ENCODE assay signal across 9 mouse cellular contexts in genomic region chr15:57600562-57600961, GRCm38 (mm10).
DNase-seq lines count a peak whose midpoint lies in the region; ATAC-seq lines count a peak whose summit lies in the region.
"Had no signal": no experiment of that assay in that cellular context is flagged by ENCODE, and none has a peak within 500 bp of the region (broad histone marks: within the 10 kb centered on the region; RNA-seq: fewer than 3 reads in every experiment).

No protein-coding gene starts in this region.

- H3K36me3 ChIP-seq in heart, embryonic 11.5 days (ENCODE audit: control insufficient read depth, insufficient read depth, low read length) = no peaks in the 10 kb centered on the region
- no peaks in the 10 kb centered on the region for H3K36me3 ChIP-seq in hindbrain, embryonic 11.5 days (ENCODE audit: control insufficient read depth, insufficient read depth, low read length)
- H3K36me3 ChIP-seq: limb, embryonic 12.5 days had no signal

- H3K27ac ChIP-seq in heart, embryonic 11.5 days (ENCODE audit: low read depth, low read length) = no peak overlapping the region
- H3K27ac ChIP-seq in hindbrain, embryonic 11.5 days (ENCODE audit: low read depth, low read length) = no peak overlapping the region
- H3K27ac ChIP-seq: limb, embryonic 12.5 days had no signal

- H3K4me3 ChIP-seq in heart, embryonic 11.5 days (ENCODE audit: low read depth, low read length) = no peak overlapping the region
- no peak overlapping the region for H3K4me3 ChIP-seq in hindbrain, embryonic 11.5 days (ENCODE audit: low read depth, low read length)
- H3K4me3 ChIP-seq: limb, embryonic 12.5 days had no signal

- H3K9ac ChIP-seq in heart, embryonic 11.5 days (ENCODE audit: low read depth, low read length) = no peak overlapping the region
- H3K9ac ChIP-seq in hindbrain, embryonic 11.5 days (ENCODE audit: low read depth, low read length) = no peak overlapping the region
- H3K9ac ChIP-seq: limb, embryonic 12.5 days had no signal

- 18% methylated on average over 6 of the region's 6 CpGs for WGBS in heart, embryonic 11.5 days (ENCODE audit: insufficient replicate concordance)
- 19% methylated on average over 6 of the region's 6 CpGs for WGBS in hindbrain, embryonic 11.5 days

- no peak for ATAC-seq in heart, embryonic 11.5 days (replicated peaks; ENCODE audit: insufficient number of reproducible peaks, low FRiP score, low TSS enrichment)
- peak; percentile 59; the same call in 1 of the 2 replicates for ATAC-seq in hindbrain, embryonic 11.5 days (ENCODE audit: low FRiP score)
- 0 out of 2 replicates have a peak, but pooled peaks have one; percentile 63 for ATAC-seq in megakaryocyte-erythroid progenitor cell, adult 5-6 weeks (replicated peaks; ENCODE audit: low FRiP score, low TSS enrichment, poor library complexity, severe bottlenecking)

- no peak overlapping the region for H3K4me2 ChIP-seq in heart, embryonic 11.5 days
- no peak overlapping the region for H3K4me2 ChIP-seq in hindbrain, embryonic 11.5 days (replicated peaks; ENCODE audit: low read depth, low read length)
- H3K4me2 ChIP-seq: limb, embryonic 12.5 days had no signal

- no peaks in the 10 kb centered on the region for H3K27me3 ChIP-seq in heart, embryonic 11.5 days (ENCODE audit: control insufficient read depth, insufficient read depth, low read length)
- H3K27me3 ChIP-seq in hindbrain, embryonic 11.5 days (ENCODE audit: control insufficient read depth, insufficient read depth, low read length) = no peaks in the 10 kb centered on the region
- H3K27me3 ChIP-seq: limb, embryonic 12.5 days had no signal

- no peaks in the 10 kb centered on the region for H3K9me3 ChIP-seq in heart, embryonic 11.5 days (replicated peaks; ENCODE audit: control insufficient read depth, low read length)
- H3K9me3 ChIP-seq in hindbrain, embryonic 11.5 days (ENCODE audit: control insufficient read depth, low read length) = no peaks in the 10 kb centered on the region
- H3K9me3 ChIP-seq: limb, embryonic 12.5 days had no signal

- H3K4me1 ChIP-seq in heart, embryonic 11.5 days (ENCODE audit: control insufficient read depth, insufficient read depth, low read length) = no peaks in the 10 kb centered on the region
- H3K4me1 ChIP-seq in hindbrain, embryonic 11.5 days (replicated peaks; ENCODE audit: control insufficient read depth, insufficient read depth, low read length) = no peaks in the 10 kb centered on the region
- H3K4me1 ChIP-seq: limb, embryonic 12.5 days had no signal

- DNase-seq in heart, adult 8-10 months (ENCODE audit: low spot score) = peak; percentile 7
- peak; percentile 42 for DNase-seq in adrenal gland, adult 2 months
- peak; percentile 55 for DNase-seq in embryo, embryonic 11.5 days (ENCODE audit: low read depth, low spot score)
- DNase-seq in hindbrain, embryonic 11.5 days (ENCODE audit: low spot score) = peak; percentile 81
- peak; percentile 34 to 57 for DNase-seq in layer of hippocampus, postnatal 14 days (ENCODE audit: low spot score in 2 of 2)
- DNase-seq in right cerebral cortex, postnatal 25 days = peak; percentile 17

Comparison
In these comparisons a context has a peak if more than half of its experiments do, and no peak if none do; other contexts are left out.
1. DNase-seq: peak in every context shown above with its lines; median percentile 81 in hindbrain, embryonic 11.5 days; 55 in embryo, embryonic 11.5 days; 46 in layer of hippocampus, postnatal 14 days; 42 in adrenal gland, adult 2 months; 17 in right cerebral cortex, postnatal 25 days; 7 in heart, adult 8-10 months.